Mouse (Mus musculus) left cerebral cortex, adult 2 months (tissue): Measurements from ENCODE around the gene Rbm26. TPM values are rescaled to one million over a fixed set of nuclear protein-coding genes. Genes with fewer than 3 reads are reported as not detected.
A peak's percentile ranks its signal among the peaks of the same experiment; 100 is the strongest.

Experiments
- DNase-seq, 2 experiments: peaks; one replicate each; pipeline ENCODE4 v3.0.0; 2021 to 2022; ENCODE audit warnings: low spot score in 2 of 2, mixed read lengths in 1 of 2; ENCODE audit errors: extremely low spot score in 1 of 2
- H3K27ac ChIP-seq: fragments of 200-600 bp; 2 replicates; pipeline ENCODE4 v1.8.1; 2022
- H3K4me3 ChIP-seq: fragments of 200-600 bp; 2 replicates; pipeline ENCODE4 v1.8.1; 2022
- CTCF ChIP-seq: fragments of 200-600 bp; IDR thresholded peaks from 2 replicates; pipeline ENCODE4 v1.8.1; 2022; ENCODE audit warnings: antibody characterized with exemption, mild to moderate bottlenecking, moderate library complexity
- intact Hi-C: fragments of 180-260 bp; cut with DNase I; formaldehyde crosslinking; loops from one replicate; pipeline ENCODE4 v1.15.1; 2025
- total RNA-seq, 2 experiments: library from RNA; stranded (reverse); gene quantifications; 2 replicates each; pipeline ENCODE4 v1.2.3; 2021

Gene Rbm26
- total RNA-seq, 2 experiments from 2014 or later = 62.0 to 63.9 TPM

- no peak overlapping the region; the same call in 1 of the 2 replicates for H3K27ac ChIP-seq
- intact Hi-C loops = no loop called here
- DNase-seq = no peak
- TF ChIP-seq CTCF = no peak
- H3K4me3 ChIP-seq = no peak overlapping the region
Measured at GRCm38 (mm10) chr14:105167181-105167580, 9.9 kb downstream of the Rbm26 start.

GRCm38 (mm10) chr14:105164793-105165192 lies 12.3 kb downstream of the Rbm26 start:
- Histone ChIP-seq H3K27ac (no peak overlapping the region), H3K4me3 (no peak overlapping the region)
- no peak for DNase-seq
- no peak for TF ChIP-seq CTCF
- intact Hi-C loops = no loop called here

GRCm38 (mm10) chr14:105161334-105161733 lies 15.8 kb downstream of the Rbm26 start:
- Histone ChIP-seq H3K27ac (no peak overlapping the region), H3K4me3 (no peak overlapping the region)
- intact Hi-C loops = no loop called here
- TF ChIP-seq CTCF = no peak
- DNase-seq = no peak

- DNase-seq = no peak
- intact Hi-C loops = no loop called here
- Histone ChIP-seq H3K4me3 (no peak overlapping the region), H3K27ac (no peak overlapping the region)
- TF ChIP-seq CTCF = no peak
Measured at GRCm38 (mm10) chr14:105158526-105158925, 18.6 kb downstream of the Rbm26 start.

- H3K4me3 ChIP-seq = no peak overlapping the region
- no peak overlapping the region for H3K27ac ChIP-seq
- intact Hi-C loops = no loop called here
- no peak for DNase-seq
- no peak for TF ChIP-seq CTCF
Measured at GRCm38 (mm10) chr14:105134076-105134475, 43.1 kb downstream of the Rbm26 start.

- peak; percentile 34 for TF ChIP-seq CTCF
Measured at GRCm38 (mm10) chr14:105127715-105128385, 49.3 kb downstream of the Rbm26 start.

GRCm38 (mm10) chr14:105124513-105124912 lies 52.6 kb downstream of the Rbm26 start:
- no peak for TF ChIP-seq CTCF
- intact Hi-C loops = no loop called here
- Histone ChIP-seq H3K27ac (no peak overlapping the region), H3K4me3 (no peak overlapping the region)
- DNase-seq = no peak

More at GRCm38 (mm10) chr14:105127715-105128385, 49.3 kb downstream of the Rbm26 start:
- no peak for DNase-seq
- Histone ChIP-seq H3K27ac (no peak overlapping the region), H3K4me3 (no peak overlapping the region)
- intact Hi-C loops = no loop called here

GRCm38 (mm10) chr14:105115402-105115801 lies 61.7 kb downstream of the Rbm26 start:
- no peak for TF ChIP-seq CTCF
- intact Hi-C loops = loop anchor here (5.0 kb wide), 1 partner anchor 37 kb away; no protein-coding TSS in a partner anchor
- no peak overlapping the region for H3K27ac ChIP-seq
- no peak overlapping the region for H3K4me3 ChIP-seq
- DNase-seq = no peak

- TF ChIP-seq CTCF = no peak
- no peak for DNase-seq
- intact Hi-C loops = no loop called here
- no peak overlapping the region for H3K27ac ChIP-seq
- no peak overlapping the region for H3K4me3 ChIP-seq
Measured at GRCm38 (mm10) chr14:105106252-105106651, 70.9 kb downstream of the Rbm26 start.

- no peak for TF ChIP-seq CTCF
- intact Hi-C loops = loop anchor here (10.0 kb wide), 1 partner anchor 1064 kb away; no protein-coding TSS in a partner anchor
- H3K4me3 ChIP-seq = no peak overlapping the region
- no peak for DNase-seq
- no peak overlapping the region for H3K27ac ChIP-seq
Measured at GRCm38 (mm10) chr14:105098861-105099260, 78.3 kb downstream of the Rbm26 start.

GRCm38 (mm10) chr14:105096221-105096620 lies 80.9 kb downstream of the Rbm26 start:
- Histone ChIP-seq H3K27ac (no peak overlapping the region), H3K4me3 (no peak overlapping the region)
- TF ChIP-seq CTCF = peak; percentile 22
- DNase-seq = no peak
- intact Hi-C loops = loop anchor here (10.0 kb wide), 1 partner anchor 1061 kb away; no protein-coding TSS in a partner anchor

GRCm38 (mm10) chr14:105087001-105087400 lies 90.1 kb downstream of the Rbm26 start:
- intact Hi-C loops = no loop called here
- peak; percentile 37 to 43 for DNase-seq
- H3K4me3 ChIP-seq = no peak overlapping the region
- H3K27ac ChIP-seq = peak overlapping the region; percentile 61
- TF ChIP-seq CTCF = no peak
